Mouse (Mus musculus) hindbrain, embryonic 15.5 days (tissue): Measurements from ENCODE around the gene Ddx5. TPM values are rescaled to one million over a fixed set of nuclear protein-coding genes. Genes with fewer than 3 reads are reported as not detected.
"Not testable (repeated sequence)": the region's sequence is repeated elsewhere in the genome, so short reads cannot be mapped to it uniquely, and the experiment has no call there.

ENCODE experiments used
- ATAC-seq: fragments of 200-750 bp; cut with Nextera tagmentation; 2 replicates; pipeline ENCODE4 v1.8.0; 2017; ENCODE audit warnings: low read depth, moderate number of reproducible peaks, moderate TSS enrichment; ENCODE audit not compliant: low FRiP score
- H3K27ac ChIP-seq: fragments of 300-500 bp; sonication (generic); replicated peaks from 2 replicates; pipeline ENCODE4 v1.5.1; 2015; ENCODE audit warnings: mild to moderate bottlenecking, inconsistent platforms
- H3K27me3 ChIP-seq: fragments of 300-500 bp; sonication (generic); 2 replicates; pipeline ENCODE4 v1.6.1; 2015; ENCODE audit warnings: control low read depth, inconsistent platforms
- H3K36me3 ChIP-seq: fragments of 300-500 bp; sonication (generic); 2 replicates; pipeline ENCODE4 v1.6.1; 2015; ENCODE audit warnings: control low read depth, inconsistent platforms
- H3K4me1 ChIP-seq: fragments of 300-500 bp; sonication (generic); replicated peaks from 2 replicates; pipeline ENCODE4 v1.6.1; 2015; ENCODE audit warnings: control low read depth, inconsistent platforms
- H3K4me2 ChIP-seq: fragments of 300-500 bp; sonication (generic); 2 replicates; pipeline ENCODE4 v1.6.1; 2015; ENCODE audit warnings: moderate library complexity, mild to moderate bottlenecking, inconsistent platforms
- H3K4me3 ChIP-seq: fragments of 300-500 bp; sonication (generic); 2 replicates; pipeline ENCODE4 v1.5.1; 2015; ENCODE audit warnings: mild to moderate bottlenecking, inconsistent platforms
- H3K9ac ChIP-seq: fragments of 300-500 bp; sonication (generic); 2 replicates; pipeline ENCODE4 v1.6.1; 2015; ENCODE audit warnings: inconsistent platforms
- H3K9me3 ChIP-seq: fragments of 300-500 bp; sonication (generic); 2 replicates; pipeline ENCODE4 v1.6.1; 2016; ENCODE audit warnings: control low read depth, inconsistent platforms
- WGBS: fragments of 180-500 bp; shearing (Covaris S2); methylation state at CpG from one replicate; pipeline ENCODE4 v1.1.7; 2015; 5-methylcytosine and 5-hydroxymethylcytosine counted together
- polyA plus RNA-seq: library from polyadenylated mRNA; unstranded; fragments of >200 nt; fragmentation: Nextera tagmentation; extraction: Ambion mirVana; gene quantifications from 2 replicates; pipeline ENCODE4 v1.2.1, GENCODE M21; 2015

Ddx5 gene
- polyA plus RNA-seq, 1 experiment from 2014 or later, result 340 TPM

DNA sequence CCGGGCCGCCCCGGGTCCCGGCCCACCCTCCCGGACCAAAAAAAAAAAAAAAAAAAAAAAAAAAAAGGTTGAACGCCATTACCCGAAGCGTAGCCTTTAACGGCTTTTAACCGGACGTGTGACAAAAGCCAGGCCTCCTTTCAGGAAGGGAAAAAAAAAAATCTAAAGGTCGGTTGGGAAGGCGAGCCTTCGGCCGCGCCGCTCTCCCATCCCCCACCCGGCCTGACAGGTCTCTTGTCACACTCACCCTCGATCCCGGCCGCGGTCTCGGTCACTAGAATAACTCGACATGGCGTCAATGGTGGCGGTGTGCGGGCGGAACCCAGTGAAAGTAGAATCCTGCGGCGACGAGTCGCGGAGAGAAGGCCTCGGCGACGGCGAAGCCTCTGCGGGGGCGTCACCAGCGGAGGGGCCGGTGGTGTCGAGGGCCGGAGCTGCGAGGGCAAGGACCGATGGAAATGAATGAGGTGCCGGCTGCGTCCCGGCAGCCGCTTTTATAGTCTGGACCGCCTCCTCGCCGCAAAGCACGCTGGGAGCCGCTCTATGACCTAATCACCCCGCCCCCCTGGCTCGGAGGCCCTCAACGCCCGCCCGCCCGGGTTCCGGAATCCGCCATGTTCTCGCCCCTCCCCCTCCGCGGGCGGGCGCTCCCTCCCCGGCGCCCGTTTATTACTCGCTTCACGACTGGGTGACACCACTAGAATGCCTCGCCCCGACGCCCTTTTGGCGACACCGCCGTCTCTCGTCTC, 785 bp downstream of the Ddx5 start:
- Histone ChIP-seq H3K4me2 (peak overlapping the region; percentile 67), H3K4me1 (peaks cover 41% of the 10 kb centered on the region), H3K27ac (peak overlapping the region; percentile 100), H3K27me3 (no peaks in the 10 kb centered on the region), H3K9ac (peak overlapping the region; percentile 85), H3K4me3 (peak overlapping the region; percentile 66), H3K36me3 (peaks cover 39% of the 10 kb centered on the region), H3K9me3 (no peaks in the 10 kb centered on the region)
- peak; percentile 86 for ATAC-seq
- under 1% methylated on average over 66 of the region's 79 CpGs for WGBS

DNA sequence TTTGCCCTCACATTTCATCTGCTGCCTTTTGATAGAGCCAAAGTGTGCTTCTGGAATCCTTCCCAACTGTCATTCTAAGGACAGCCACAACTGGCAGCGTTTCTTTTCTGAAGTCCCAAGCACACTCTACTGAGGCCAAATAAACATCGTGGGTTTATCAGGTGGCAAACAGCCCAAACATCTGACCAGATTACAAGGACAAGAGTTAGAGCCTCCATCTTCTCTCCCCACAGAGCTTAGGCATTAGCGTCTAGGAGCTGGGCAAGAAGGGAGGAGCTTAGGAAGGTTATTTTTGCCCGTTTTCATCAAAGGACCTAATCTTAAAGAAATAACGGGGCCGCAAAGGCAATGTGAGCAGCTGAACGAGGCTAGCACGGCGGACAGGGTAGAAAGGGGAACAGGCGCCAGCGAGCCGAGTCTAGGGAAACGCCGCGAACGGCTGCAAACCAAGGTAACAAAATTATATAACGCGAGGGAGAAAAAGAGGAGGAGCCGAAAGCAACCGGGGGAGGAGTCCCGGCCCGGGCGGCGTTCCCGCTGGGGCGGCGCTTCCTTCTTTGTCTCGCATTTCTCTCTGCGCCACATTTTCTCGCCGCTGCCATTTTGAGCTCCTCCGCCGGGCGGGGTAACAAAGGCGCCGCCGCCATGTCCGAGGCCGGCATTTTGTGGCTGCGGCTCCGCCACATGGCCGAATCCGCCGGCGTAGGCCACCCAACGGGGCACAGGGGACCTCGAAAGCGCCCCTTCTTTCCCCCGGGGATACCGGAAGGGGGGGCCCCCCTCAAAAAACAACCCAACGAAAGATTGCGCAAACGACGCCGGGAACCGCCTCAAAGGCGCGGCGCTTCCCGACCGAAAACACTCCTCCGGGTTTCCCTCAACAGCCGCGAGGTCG, 1.6 kb downstream of the Ddx5 start:
- Histone ChIP-seq H3K4me1 (peaks cover 41% of the 10 kb centered on the region), H3K27ac (peak overlapping the region; percentile 100), H3K4me2 (peak overlapping the region; percentile 68), H3K9me3 (no peaks in the 10 kb centered on the region), H3K4me3 (peak overlapping the region; percentile 66), H3K9ac (peak overlapping the region; percentile 85), H3K27me3 (no peaks in the 10 kb centered on the region), H3K36me3 (peaks cover 39% of the 10 kb centered on the region)
- WGBS, result under 1% methylated on average over 64 of the region's 65 CpGs
- ATAC-seq, result peak; percentile 13; the same call in 1 of the 2 replicates

GRCm38 (mm10) chr11:106785043-106785442, 3.9 kb downstream of the Ddx5 start:
- Histone ChIP-seq H3K36me3 (peaks cover 52% of the 10 kb centered on the region), H3K4me2 (peak overlapping the region; percentile 68), H3K4me3 (no peak overlapping the region), H3K9me3 (no peaks in the 10 kb centered on the region), H3K27ac (no peak overlapping the region), H3K9ac (no peak overlapping the region), H3K27me3 (no peaks in the 10 kb centered on the region), H3K4me1 (peaks cover 36% of the 10 kb centered on the region)
- WGBS, result 61% methylated on average over 1 of the region's 1 CpGs
- no peak for ATAC-seq

GRCm38 (mm10) chr11:106784476-106784875, 4.5 kb downstream of the Ddx5 start:
- no peak for ATAC-seq
- 87% methylated on average over 2 of the region's 2 CpGs for WGBS

GRCm38 (mm10) chr11:106782841-106783764, 5.9 kb downstream of the Ddx5 start:
- Histone ChIP-seq H3K9ac (no peak overlapping the region), H3K4me2 (no peak overlapping the region), H3K4me3 (no peak overlapping the region), H3K36me3 (peaks cover 53% of the 10 kb centered on the region), H3K4me1 (peaks cover 43% of the 10 kb centered on the region), H3K27ac (no peak overlapping the region), H3K27me3 (no peaks in the 10 kb centered on the region), H3K9me3 (no peaks in the 10 kb centered on the region)
- no peak for ATAC-seq
- 85% methylated on average over 9 of the region's 9 CpGs for WGBS

More at GRCm38 (mm10) chr11:106784476-106784875, 4.5 kb downstream of the Ddx5 start:
- Histone ChIP-seq H3K36me3 (peaks cover 53% of the 10 kb centered on the region), H3K27me3 (no peaks in the 10 kb centered on the region), H3K4me1 (peaks cover 34% of the 10 kb centered on the region), H3K4me2 (no peak overlapping the region), H3K27ac (no peak overlapping the region), H3K4me3 (no peak overlapping the region), H3K9ac (no peak overlapping the region), H3K9me3 (no peaks in the 10 kb centered on the region)

GRCm38 (mm10) chr11:106782271-106782670, 6.7 kb downstream of the Ddx5 start:
- H3K27me3 ChIP-seq, H3K4me2 ChIP-seq, H3K27ac ChIP-seq, H3K4me3 ChIP-seq, H3K9me3 ChIP-seq, H3K9ac ChIP-seq, ATAC-seq: not testable (repeated sequence)
- H3K4me1 ChIP-seq, result peaks cover 50% of the 10 kb centered on the region
- WGBS, result 92% methylated on average over 7 of the region's 7 CpGs
- peaks cover 53% of the 10 kb centered on the region for H3K36me3 ChIP-seq

- Histone ChIP-seq H3K9me3 (no peaks in the 10 kb centered on the region), H3K27me3 (no peaks in the 10 kb centered on the region), H3K9ac (no peak overlapping the region), H3K4me2 (no peak overlapping the region), H3K4me1 (peaks cover 40% of the 10 kb centered on the region), H3K4me3 (no peak overlapping the region), H3K27ac (no peak overlapping the region), H3K36me3 (peaks cover 47% of the 10 kb centered on the region)
- WGBS, result 82% methylated on average over 6 of the region's 6 CpGs
- no peak for ATAC-seq
These were observed 8.3 kb downstream of the Ddx5 start for GRCm38 (mm10) chr11:106780590-106781220.

DNA sequence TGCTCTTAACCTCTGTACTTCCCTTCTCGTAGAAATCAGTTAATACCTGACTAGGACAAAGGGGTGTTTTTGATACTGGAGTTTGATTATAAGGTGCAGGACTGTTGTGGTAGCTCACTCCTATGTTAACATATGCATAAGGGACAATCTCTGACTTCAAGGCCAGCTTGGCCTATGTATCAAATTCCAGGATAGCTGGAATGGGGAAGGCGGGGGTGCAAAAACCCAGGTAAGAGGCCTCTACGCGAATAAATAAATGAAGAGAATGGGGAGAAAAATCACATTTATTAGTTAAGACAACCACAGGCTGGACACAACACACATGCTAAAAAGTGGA, 8.9 kb downstream of the Ddx5 start:
- Histone ChIP-seq H3K4me3 (peak overlapping the region; percentile 71; the same call in 1 of the 2 replicates), H3K36me3 (peaks cover 47% of the 10 kb centered on the region), H3K27ac (peak overlapping the region; percentile 87; the same call in 1 of the 2 replicates), H3K9me3 (no peaks in the 10 kb centered on the region), H3K4me2 (peak overlapping the region; percentile 79), H3K27me3 (no peaks in the 10 kb centered on the region), H3K4me1 (peaks cover 33% of the 10 kb centered on the region), H3K9ac (no peak overlapping the region)
- 67% methylated on average over 4 of the region's 4 CpGs for WGBS
- ATAC-seq, result no peak

GRCm38 (mm10) chr11:106779388-106780088, 9.4 kb downstream of the Ddx5 start, which contains the start of gene Polg2:
TSS of gene Polg2 (minus strand) at chr11:106779537.
- Histone ChIP-seq H3K4me1 (peaks cover 30% of the 10 kb centered on the region), H3K27me3 (no peaks in the 10 kb centered on the region), H3K4me2 (peak within 1 kb of the TSS; percentile 79), H3K4me3 (peak within 1 kb of the TSS; percentile 71), H3K36me3 (peaks cover 46% of the 10 kb centered on the region), H3K9ac (peak within 1 kb of the TSS; percentile 78), H3K9me3 (no peaks in the 10 kb centered on the region), H3K27ac (peak within 1 kb of the TSS; percentile 87)
- peak; percentile 99 for ATAC-seq
- WGBS, result 2% methylated on average over 30 of the region's 30 CpGs

GRCm38 (mm10) chr11:106778589-106779387, 10.2 kb downstream of the Ddx5 start:
- Histone ChIP-seq H3K4me3 (peak overlapping the region; percentile 71), H3K4me1 (peaks cover 25% of the 10 kb centered on the region), H3K9ac (peak overlapping the region; percentile 78), H3K27me3 (no peaks in the 10 kb centered on the region), H3K9me3 (no peaks in the 10 kb centered on the region), H3K4me2 (peak overlapping the region; percentile 79), H3K36me3 (peaks cover 46% of the 10 kb centered on the region), H3K27ac (peak overlapping the region; percentile 87)
- ATAC-seq, result no peak; the same call in 1 of the 2 replicates
- 1% methylated on average over 39 of the region's 39 CpGs for WGBS
